In the genomic region with DNA sequence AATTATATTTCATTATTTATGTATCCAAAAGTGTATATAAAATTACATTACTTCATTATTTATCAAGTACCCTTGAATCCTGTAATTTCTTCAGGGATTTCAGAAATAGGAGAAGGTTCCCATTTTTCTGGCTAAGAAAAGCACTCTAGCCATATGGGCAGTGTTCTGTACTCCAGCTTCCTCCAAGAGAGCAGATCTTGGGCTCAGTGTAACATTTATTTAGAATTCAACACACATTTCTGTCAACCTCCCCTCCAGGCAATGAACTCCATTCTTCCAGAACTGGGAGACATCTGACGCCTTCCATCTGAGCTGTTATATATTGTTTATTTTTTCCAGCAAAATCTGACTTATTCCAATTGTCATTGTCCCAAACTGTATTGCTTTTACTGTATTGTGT, we compare ENCODE assay signal across 17 mouse cellular contexts.
"Had no signal": no experiment of that assay in that cellular context is flagged by ENCODE, and none has a peak within 500 bp of the region (broad histone marks: within the 10 kb centered on the region; RNA-seq: fewer than 3 reads in every experiment).

No protein-coding gene starts in this region.

- H3K36me3 ChIP-seq: limb, embryonic 10.5 days; limb, embryonic 13.5 days; liver, embryonic 12.5 days; liver, embryonic 15.5 days; lung, embryonic 15.5 days had no signal

- H3K4me3 ChIP-seq: layer of hippocampus, adult 2 months; limb, embryonic 10.5 days; limb, embryonic 13.5 days; liver, embryonic 12.5 days; liver, embryonic 15.5 days; lung, embryonic 15.5 days had no signal

- H3K9ac ChIP-seq: limb, embryonic 13.5 days; liver, embryonic 12.5 days; liver, embryonic 15.5 days; lung, embryonic 15.5 days had no signal

- H3K9me3 ChIP-seq: limb, embryonic 10.5 days; liver, embryonic 12.5 days; liver, embryonic 15.5 days; lung, embryonic 15.5 days had no signal

- DNase-seq: kidney, adult 2 months; kidney, postnatal 25 days; liver; lung, adult 18-20 months; lung, postnatal 10 days; lung, postnatal 4 days; midbrain, embryonic 14.5 days; thymus, postnatal 25 days had no signal

- H3K4me2 ChIP-seq: limb, embryonic 13.5 days; liver, embryonic 12.5 days; liver, embryonic 15.5 days; lung, embryonic 15.5 days; midbrain, embryonic 11.5 days had no signal

- ATAC-seq: liver, embryonic 12.5 days had no signal

- H3K27ac ChIP-seq: kidney, postnatal 0 days; limb, embryonic 10.5 days; limb, embryonic 13.5 days; liver, embryonic 12.5 days; liver, embryonic 15.5 days; lung, embryonic 15.5 days; stomach, postnatal 0 days had no signal

- H3K27me3 ChIP-seq: limb, embryonic 13.5 days; liver, embryonic 12.5 days; liver, embryonic 15.5 days; lung, embryonic 15.5 days had no signal

- H3K4me1 ChIP-seq: limb, embryonic 10.5 days; limb, embryonic 13.5 days; liver, embryonic 12.5 days; liver, embryonic 15.5 days; lung, embryonic 15.5 days had no signal
